Mouse (Mus musculus): Measurements from ENCODE around the gene Abca8b. TPM values are rescaled to one million over a fixed set of nuclear protein-coding genes. Genes with fewer than 3 reads are reported as not detected.
A peak's percentile ranks its signal among the peaks of the same experiment; 100 is the strongest.
"Not testable (repeated sequence)": the region's sequence is repeated elsewhere in the genome, so short reads cannot be mapped to it uniquely, and the experiment has no call there.

Gene Abca8b
- total and polyA plus RNA-seq, 2 experiments = 12.2 to 35.7 TPM

- Histone ChIP-seq H3K36me3 (ENCODE audit: control insufficient read depth, insufficient read depth, low read length) (no peaks in the 10 kb centered on the region), H3K4me1 (ENCODE audit: control insufficient read depth, insufficient read depth, low read length) (peaks cover 16% of the 10 kb centered on the region), H3K9ac (ENCODE audit: low read depth, low read length) (peak overlapping the region; percentile 53), H3K4me3 (ENCODE audit: insufficient read depth, low read depth, low read length) (peak overlapping the region; percentile 4; the same call in 1 of the 2 replicates), H3K79me2 (ENCODE audit: control insufficient read depth, insufficient read depth, low read length) (peaks cover 12% of the 10 kb centered on the region; the same call in 1 of the 2 replicates), H3K27me3 (ENCODE audit: control insufficient read depth, insufficient read depth, low read length) (no peaks in the 10 kb centered on the region), H3K27ac (replicated peaks; ENCODE audit: insufficient read depth, low read depth, low read length) (peak overlapping the region; percentile 95)
- peak; percentile 70 for DNase-seq (ENCODE audit: extremely low read depth, low read depth, low spot score)
- WGBS = 13% methylated on average over 6 of the region's 6 CpGs
- TF ChIP-seq CTCF (IDR thresholded peaks at IDR 0.05; ENCODE audit: low read depth, low read length) = no peak
Measured at GRCm38 (mm10) chr11:109994014-109994413, 1.6 kb downstream of the Abca8b start.

DNA sequence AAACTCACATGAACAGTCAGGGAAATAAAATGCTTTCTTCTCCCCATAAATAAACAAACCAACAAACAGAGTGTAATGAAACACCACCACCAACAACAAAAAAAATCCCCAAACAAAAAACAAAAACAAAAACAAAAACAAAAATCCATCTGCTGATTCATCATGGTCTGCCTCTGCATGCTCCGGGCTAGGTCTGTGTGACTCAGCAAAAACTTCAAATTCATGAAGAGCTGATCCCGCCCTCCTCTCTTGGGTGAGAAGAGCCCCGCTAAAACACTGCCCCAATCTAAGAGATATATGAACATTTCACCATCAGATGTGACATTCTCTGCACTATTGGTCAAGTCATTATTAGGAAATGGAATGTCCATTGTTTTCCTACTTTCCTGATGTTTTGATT lies 4.4 kb downstream of the Abca8b start:
- H3K27ac ChIP-seq (replicated peaks; ENCODE audit: insufficient read depth, low read depth, low read length) = no peak overlapping the region
- WGBS = 24% methylated on average over 3 of the region's 3 CpGs
- no peaks in the 10 kb centered on the region for H3K36me3 ChIP-seq (ENCODE audit: control insufficient read depth, insufficient read depth, low read length)
- H3K4me1 ChIP-seq (ENCODE audit: control insufficient read depth, insufficient read depth, low read length) = peaks cover 24% of the 10 kb centered on the region
- H3K27me3 ChIP-seq (ENCODE audit: control insufficient read depth, insufficient read depth, low read length) = no peaks in the 10 kb centered on the region
- H3K4me3 ChIP-seq (ENCODE audit: insufficient read depth, low read depth, low read length) = no peak overlapping the region
- peaks cover 16% of the 10 kb centered on the region for H3K79me2 ChIP-seq (ENCODE audit: control insufficient read depth, insufficient read depth, low read length)
- DNase-seq (ENCODE audit: extremely low read depth, low read depth, low spot score) = peak; percentile 47
- no peak overlapping the region for H3K9ac ChIP-seq (ENCODE audit: low read depth, low read length)
- no peak for TF ChIP-seq CTCF (IDR thresholded peaks at IDR 0.05; ENCODE audit: low read depth, low read length)

GRCm38 (mm10) chr11:109990256-109990655 lies 5.4 kb downstream of the Abca8b start:
- no peaks in the 10 kb centered on the region for H3K27me3 ChIP-seq (ENCODE audit: control insufficient read depth, insufficient read depth, low read length)
- DNase-seq (ENCODE audit: extremely low read depth, low read depth, low spot score) = no peak
- H3K4me1 ChIP-seq (ENCODE audit: control insufficient read depth, insufficient read depth, low read length) = peaks cover 24% of the 10 kb centered on the region
- no peaks in the 10 kb centered on the region for H3K36me3 ChIP-seq (ENCODE audit: control insufficient read depth, insufficient read depth, low read length)
- no peak overlapping the region for H3K9ac ChIP-seq (ENCODE audit: low read depth, low read length)
- WGBS = 98% methylated on average over 2 of the region's 2 CpGs
- no peak overlapping the region for H3K4me3 ChIP-seq (ENCODE audit: insufficient read depth, low read depth, low read length)
- H3K79me2 ChIP-seq (ENCODE audit: control insufficient read depth, insufficient read depth, low read length) = peaks cover 20% of the 10 kb centered on the region
- H3K27ac ChIP-seq (replicated peaks; ENCODE audit: insufficient read depth, low read depth, low read length) = no peak overlapping the region
- TF ChIP-seq POLR2A (IDR thresholded peaks at IDR 0.05; ENCODE audit: extremely low read depth, insufficient read depth, low read length) (no peak), CTCF (IDR thresholded peaks at IDR 0.05; ENCODE audit: low read depth, low read length) (no peak)

DNA sequence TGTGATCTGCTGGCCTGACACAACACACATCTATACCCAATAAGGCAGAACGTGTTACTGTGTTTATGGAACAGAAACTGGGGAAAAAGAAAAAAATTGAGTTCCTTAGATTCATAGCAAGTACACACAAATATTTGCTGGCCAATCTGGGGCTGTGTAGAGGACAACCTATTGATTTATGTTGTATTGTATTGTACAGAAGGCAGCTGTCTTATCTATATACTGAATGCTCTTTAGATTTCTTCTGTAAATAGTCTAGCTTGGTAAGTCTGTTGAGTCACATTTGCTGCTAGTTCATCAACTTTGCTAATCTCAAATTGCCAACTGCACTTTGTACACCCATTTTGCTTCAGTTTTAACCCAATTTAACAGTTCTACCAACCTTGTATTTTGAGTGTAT lies 7.5 kb downstream of the Abca8b start:
- 14% methylated on average over 1 of the region's 1 CpGs for whole genome bisulfite sequencing
- Histone ChIP-seq H3K27me3 (ENCODE audit: control insufficient read depth, insufficient read depth, low read length) (no peaks in the 10 kb centered on the region), H3K79me2 (ENCODE audit: control insufficient read depth, insufficient read depth, low read length) (peaks cover 17% of the 10 kb centered on the region), H3K27ac (replicated peaks; ENCODE audit: insufficient read depth, low read depth, low read length) (peak overlapping the region; percentile 71), H3K9ac (ENCODE audit: low read depth, low read length) (no peak overlapping the region), H3K4me3 (ENCODE audit: insufficient read depth, low read depth, low read length) (no peak overlapping the region), H3K36me3 (ENCODE audit: control insufficient read depth, insufficient read depth, low read length) (no peaks in the 10 kb centered on the region), H3K4me1 (ENCODE audit: control insufficient read depth, insufficient read depth, low read length) (peaks cover 17% of the 10 kb centered on the region)
- peak; percentile 87 for DNase-seq (ENCODE audit: extremely low read depth, low read depth, low spot score)
- TF ChIP-seq CTCF (IDR thresholded peaks at IDR 0.05; ENCODE audit: low read depth, low read length) (no peak), POLR2A (IDR thresholded peaks at IDR 0.05; ENCODE audit: extremely low read depth, insufficient read depth, low read length) (no peak)

DNA sequence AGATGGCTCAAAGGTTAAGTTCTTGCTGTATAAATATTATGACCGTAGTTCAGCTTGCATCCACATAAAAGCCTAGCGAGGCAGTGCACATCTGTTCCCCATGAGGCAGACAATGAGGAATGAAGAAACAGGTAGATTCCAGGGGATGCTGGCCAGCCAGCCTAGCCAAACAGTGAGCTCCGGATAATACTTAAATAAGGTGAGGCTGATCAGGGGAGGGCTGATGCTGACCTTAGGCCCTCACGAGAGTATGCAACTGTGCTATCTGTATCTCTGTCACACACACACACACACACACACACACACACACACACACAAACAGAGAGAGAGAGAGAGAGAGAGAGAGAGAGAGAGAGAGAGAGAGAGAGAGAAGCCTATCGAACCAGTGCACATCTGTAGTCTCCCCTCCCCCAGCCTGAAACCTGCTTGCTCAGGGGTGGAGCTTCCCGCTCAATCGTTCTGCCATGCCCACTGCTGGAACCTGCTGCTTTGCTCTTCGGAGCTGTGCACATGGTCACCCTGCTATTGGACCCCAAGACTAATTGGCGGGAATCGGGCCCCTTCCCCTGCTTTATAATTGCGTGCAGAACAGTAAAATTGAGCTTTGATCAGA lies 8.1 kb downstream of the Abca8b start:
- H3K36me3 ChIP-seq (ENCODE audit: control insufficient read depth, insufficient read depth, low read length); H3K27me3 ChIP-seq (ENCODE audit: control insufficient read depth, insufficient read depth, low read length); H3K9ac ChIP-seq (ENCODE audit: low read depth, low read length); H3K4me3 ChIP-seq (ENCODE audit: insufficient read depth, low read depth, low read length): not testable (repeated sequence)
- peaks cover 15% of the 10 kb centered on the region for H3K79me2 ChIP-seq (ENCODE audit: control insufficient read depth, insufficient read depth, low read length)
- peaks cover 17% of the 10 kb centered on the region for H3K4me1 ChIP-seq (ENCODE audit: control insufficient read depth, insufficient read depth, low read length)
- DNase-seq (ENCODE audit: extremely low read depth, low read depth, low spot score) = peak; percentile 69
- peak overlapping the region; percentile 45 for H3K27ac ChIP-seq (replicated peaks; ENCODE audit: insufficient read depth, low read depth, low read length)
- WGBS = 18% methylated on average over 10 of the region's 11 CpGs

DNA sequence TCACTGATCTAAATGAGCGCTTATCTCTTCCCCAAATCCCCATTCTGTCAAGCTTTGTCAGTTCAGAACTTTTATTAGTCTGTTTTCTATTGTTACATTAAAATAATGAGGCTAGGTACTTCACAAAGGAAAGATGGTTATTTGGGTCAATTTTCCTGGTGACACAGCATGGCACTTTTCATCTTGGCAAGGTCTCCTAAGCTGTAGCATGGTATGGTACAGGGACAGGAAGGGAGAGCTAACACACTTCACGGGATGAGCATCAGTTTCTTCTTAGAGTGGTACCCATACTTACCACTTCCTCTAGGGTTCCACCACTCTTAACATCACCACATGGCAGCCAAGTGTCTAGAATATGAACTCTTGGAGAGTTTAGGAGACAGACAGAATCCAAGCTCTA lies 13.8 kb downstream of the Abca8b start:
- Histone ChIP-seq H3K27me3 (ENCODE audit: control insufficient read depth, insufficient read depth, low read length) (no peaks in the 10 kb centered on the region), H3K36me3 (ENCODE audit: control insufficient read depth, insufficient read depth, low read length) (peaks cover 29% of the 10 kb centered on the region), H3K4me3 (ENCODE audit: insufficient read depth, low read depth, low read length) (no peak overlapping the region), H3K9ac (ENCODE audit: low read depth, low read length) (no peak overlapping the region), H3K27ac (replicated peaks; ENCODE audit: insufficient read depth, low read depth, low read length) (no peak overlapping the region), H3K4me1 (ENCODE audit: control insufficient read depth, insufficient read depth, low read length) (no peaks in the 10 kb centered on the region; the same call in 1 of the 2 replicates), H3K79me2 (ENCODE audit: control insufficient read depth, insufficient read depth, low read length) (peaks cover 12% of the 10 kb centered on the region)
- TF ChIP-seq POLR2A (IDR thresholded peaks at IDR 0.05; ENCODE audit: extremely low read depth, insufficient read depth, low read length) (no peak), CTCF (IDR thresholded peaks at IDR 0.05; ENCODE audit: low read depth, low read length) (no peak)
- DNase-seq (ENCODE audit: extremely low read depth, low read depth, low spot score) = no peak
- 97% methylated on average over 2 of the region's 2 CpGs for WGBS

Data from liver, adult 2 months (tissue).